Mouse (Mus musculus) MEL (cell line): ENCODE data around the gene Erlin1. TPM values are rescaled to one million over a fixed set of nuclear protein-coding genes. Genes with fewer than 3 reads are reported as not detected.

ENCODE experiments used
- DNase-seq: peaks from one replicate; pipeline ENCODE4 v3.0.0; 2011; ENCODE audit warnings: low read depth, low spot score
- H3K27ac ChIP-seq: 2 replicates; pipeline ENCODE4 v1.5.1; 2012; ENCODE audit warnings: low read depth, mild to moderate bottlenecking, control low read depth, low read length, moderate library complexity; ENCODE audit not compliant: control insufficient read depth
- H3K27me3 ChIP-seq, 2 experiments: fragments of 150-350 bp in 1 of 2; sonication (generic) in 1 of 2; 2 replicates each; pipeline ENCODE4 v1.6.1; 2012; ENCODE audit warnings: low read length in 2 of 2, mild to moderate bottlenecking in 2 of 2, improper control_type of control experiment in 1 of 2, moderate library complexity in 1 of 2; ENCODE audit not compliant: insufficient read depth in 2 of 2, control insufficient read depth in 1 of 2
- H3K36me3 ChIP-seq, 2 experiments: 2 replicates each; pipeline ENCODE4 v1.6.1; 2012 to 2014; ENCODE audit warnings: low read length in 2 of 2, improper control_type of control experiment in 1 of 2, inconsistent platforms in 1 of 2, mild to moderate bottlenecking in 1 of 2; ENCODE audit not compliant: insufficient read depth in 2 of 2, control insufficient read depth in 1 of 2
- H3K4me1 ChIP-seq, 2 experiments: fragments of 150-350 bp in 1 of 2; sonication (generic) in 1 of 2; 2 replicates each; pipeline ENCODE4 v1.6.1; 2012; ENCODE audit warnings: low read length in 2 of 2, improper control_type of control experiment in 1 of 2, mild to moderate bottlenecking in 1 of 2; ENCODE audit not compliant: insufficient read depth in 2 of 2, control insufficient read depth in 1 of 2
- H3K4me3 ChIP-seq, 2 experiments: fragments of 150-350 bp in 1 of 2; sonication (generic) in 1 of 2; 2 replicates each; pipeline ENCODE4 v1.5.1; 2012; ENCODE audit warnings: low read depth in 2 of 2, low read length in 2 of 2, mild to moderate bottlenecking in 2 of 2, moderate library complexity in 2 of 2, control low read depth in 1 of 2, improper control_type of control experiment in 1 of 2; ENCODE audit not compliant: control insufficient read depth in 1 of 2, insufficient read depth in 1 of 2
- H3K79me2 ChIP-seq: 2 replicates; pipeline ENCODE4 v1.6.1; 2012; ENCODE audit warnings: mild to moderate bottlenecking, low read length, moderate library complexity; ENCODE audit not compliant: control insufficient read depth, poor library complexity, insufficient read depth
- H3K9ac ChIP-seq: 2 replicates; pipeline ENCODE4 v1.6.1; 2012; ENCODE audit warnings: low read depth, mild to moderate bottlenecking, control low read depth, low read length, moderate library complexity; ENCODE audit not compliant: control insufficient read depth, poor library complexity, severe bottlenecking
- H3K9me3 ChIP-seq: fragments of 150-350 bp; sonication (generic); replicated peaks from 2 replicates; pipeline ENCODE4 v1.6.1; 2012; ENCODE audit warnings: mild to moderate bottlenecking, low read length, improper control_type of control experiment, moderate library complexity; ENCODE audit not compliant: insufficient read depth
- CHD1 ChIP-seq: IDR thresholded peaks from 2 replicates; pipeline ENCODE4 v1.6.1; 2012; ENCODE audit warnings: low read depth, mild to moderate bottlenecking, inconsistent platforms, low read length, improper control_type of control experiment
- HCFC1 ChIP-seq: IDR thresholded peaks from 2 replicates; pipeline ENCODE4 v1.6.1; 2012; ENCODE audit warnings: low read depth, mild to moderate bottlenecking, inconsistent platforms, low read length, improper control_type of control experiment, moderate library complexity
- MAFK ChIP-seq: IDR thresholded peaks from 2 replicates; pipeline ENCODE4 v1.6.1; 2011; ENCODE audit warnings: low read depth, mild to moderate bottlenecking, low read length, improper control_type of control experiment, borderline replicate concordance
- MAX ChIP-seq: IDR thresholded peaks from 2 replicates; pipeline ENCODE4 v1.6.1; 2011; ENCODE audit warnings: low read length, improper control_type of control experiment
- MAZ ChIP-seq: IDR thresholded peaks from 2 replicates; pipeline ENCODE4 v1.6.1; 2012; ENCODE audit warnings: low read depth, mild to moderate bottlenecking, inconsistent platforms, low read length, improper control_type of control experiment
- MEF2A ChIP-seq: IDR thresholded peaks from 2 replicates; pipeline ENCODE4 v1.6.1; 2014; ENCODE audit warnings: low read depth, mild to moderate bottlenecking, inconsistent platforms, low read length, improper control_type of control experiment; ENCODE audit not compliant: poor library complexity, insufficient replicate concordance, severe bottlenecking; ENCODE audit errors: extremely low read depth
- MXI1 ChIP-seq: IDR thresholded peaks from 2 replicates; pipeline ENCODE4 v1.6.1; 2011; ENCODE audit warnings: mild to moderate bottlenecking, low read depth, low read length, improper control_type of control experiment
- MYB ChIP-seq: IDR thresholded peaks from 2 replicates; pipeline ENCODE4 v1.6.1; 2011; ENCODE audit warnings: mild to moderate bottlenecking, low read depth, low read length, improper control_type of control experiment
- NRF1 ChIP-seq: IDR thresholded peaks from 2 replicates; pipeline ENCODE4 v1.6.1; 2014; ENCODE audit warnings: low read depth, mild to moderate bottlenecking, inconsistent platforms, low read length, improper control_type of control experiment, moderate library complexity; ENCODE audit not compliant: poor library complexity, insufficient read depth, severe bottlenecking
- POLR2AphosphoS5 ChIP-seq: IDR thresholded peaks from 2 replicates; pipeline ENCODE4 v1.6.1; 2012; ENCODE audit warnings: low read depth, borderline replicate concordance, mild to moderate bottlenecking, inconsistent platforms, low read length, moderate library complexity, mixed read lengths
- TBP ChIP-seq: IDR thresholded peaks from 2 replicates; pipeline ENCODE4 v1.8.0; 2011; ENCODE audit warnings: low read depth, low read length, improper control_type of control experiment
- USF1 ChIP-seq: IDR thresholded peaks from 2 replicates; pipeline ENCODE4 v1.6.1; 2014; ENCODE audit warnings: low read depth, mild to moderate bottlenecking, inconsistent platforms, low read length, improper control_type of control experiment, moderate library complexity
- USF2 ChIP-seq, 2 experiments: IDR thresholded peaks; 2 replicates each; pipeline ENCODE4 v1.6.1; 2011 to 2012; ENCODE audit warnings: improper control_type of control experiment in 2 of 2, low read length in 2 of 2, borderline replicate concordance in 1 of 2, inconsistent platforms in 1 of 2, low read depth in 1 of 2, mild to moderate bottlenecking in 1 of 2; ENCODE audit not compliant: insufficient read depth in 1 of 2
- ZKSCAN1 ChIP-seq: IDR thresholded peaks from 2 replicates; pipeline ENCODE4 v1.6.1; 2012; ENCODE audit warnings: low read depth, mild to moderate bottlenecking, inconsistent platforms, low read length, improper control_type of control experiment, moderate library complexity
- ZMIZ1 ChIP-seq: IDR thresholded peaks from 2 replicates; pipeline ENCODE4 v1.6.1; 2012; ENCODE audit warnings: low read depth, mild to moderate bottlenecking, inconsistent platforms, low read length, improper control_type of control experiment, moderate library complexity
- polyA plus RNA-seq, 2 experiments: library from polyadenylated mRNA; stranded (reverse) in 1 of 2; unstranded in 1 of 2; fragments of >175 nt in 1 of 2; fragments of >200 nt in 1 of 2; gene quantifications; 2 replicates each; pipeline versions ENCODE4 v1.2.1 to v1.2.4; 2012; ENCODE audit warnings: low replicate concordance in 2 of 2, low read depth in 1 of 2; ENCODE audit not compliant: insufficient read length in 2 of 2, insufficient read depth in 1 of 2, missing spikeins in 1 of 2
- total RNA-seq: library from RNA; depleted of rRNA; stranded (reverse); fragments of 300-350 nt; gene quantifications from 2 replicates; pipeline ENCODE4 v1.2.3, GENCODE M21; 2012

The Erlin1 gene
- total and polyA plus RNA-seq, 3 experiments = 25.0 to 108 (median 39.5) TPM

DNA sequence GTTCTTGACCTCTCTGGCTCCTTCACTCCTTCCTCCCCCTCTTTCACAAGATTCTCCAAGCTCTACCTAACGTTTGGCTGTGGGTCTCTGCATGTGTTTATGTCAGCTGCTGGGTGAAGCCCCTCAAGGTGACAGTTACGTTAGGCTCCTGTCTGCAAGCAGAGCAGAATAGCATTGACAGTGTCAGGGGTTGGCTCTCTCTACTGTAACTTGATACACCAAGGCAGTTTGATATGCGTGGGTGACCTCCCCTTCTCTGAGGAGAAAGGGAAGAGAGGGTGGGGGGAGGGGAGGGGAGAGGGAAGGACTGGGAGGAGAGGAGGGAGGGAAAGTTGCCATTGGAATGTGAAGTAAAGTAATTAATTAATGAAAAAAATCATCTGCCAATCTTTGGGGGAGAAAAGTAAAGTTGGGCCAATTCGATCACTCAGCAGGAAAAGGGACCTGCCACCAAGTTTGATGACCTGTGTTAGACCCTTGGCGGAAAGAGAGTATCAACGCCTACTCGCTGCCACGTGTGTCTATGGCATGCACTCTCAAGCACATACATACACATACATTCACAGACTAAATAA, 42.5 kb downstream of the Erlin1 start:
- H3K9me3 ChIP-seq = no peaks in the 10 kb centered on the region
- no peak overlapping the region for H3K27ac ChIP-seq
- H3K79me2 ChIP-seq = no peaks in the 10 kb centered on the region
- no peak overlapping the region for H3K4me3 ChIP-seq
- TF ChIP-seq MAFK (no peak), MYB (0 out of 2 replicates have a peak, but pooled peaks have one; percentile 6), MAZ (no peak), MEF2A (no peak), CHD1 (no peak), NRF1 (no peak), TBP (no peak)
- H3K36me3 ChIP-seq = no peaks in the 10 kb centered on the region
- peak; percentile 44 for DNase-seq
- H3K9ac ChIP-seq = no peak overlapping the region
- peaks cover 2 to 6% of the 10 kb centered on the region in 2 experiments; a peak in 3 of 4 replicates for H3K4me1 ChIP-seq
- no peaks in the 10 kb centered on the region for H3K27me3 ChIP-seq

DNA sequence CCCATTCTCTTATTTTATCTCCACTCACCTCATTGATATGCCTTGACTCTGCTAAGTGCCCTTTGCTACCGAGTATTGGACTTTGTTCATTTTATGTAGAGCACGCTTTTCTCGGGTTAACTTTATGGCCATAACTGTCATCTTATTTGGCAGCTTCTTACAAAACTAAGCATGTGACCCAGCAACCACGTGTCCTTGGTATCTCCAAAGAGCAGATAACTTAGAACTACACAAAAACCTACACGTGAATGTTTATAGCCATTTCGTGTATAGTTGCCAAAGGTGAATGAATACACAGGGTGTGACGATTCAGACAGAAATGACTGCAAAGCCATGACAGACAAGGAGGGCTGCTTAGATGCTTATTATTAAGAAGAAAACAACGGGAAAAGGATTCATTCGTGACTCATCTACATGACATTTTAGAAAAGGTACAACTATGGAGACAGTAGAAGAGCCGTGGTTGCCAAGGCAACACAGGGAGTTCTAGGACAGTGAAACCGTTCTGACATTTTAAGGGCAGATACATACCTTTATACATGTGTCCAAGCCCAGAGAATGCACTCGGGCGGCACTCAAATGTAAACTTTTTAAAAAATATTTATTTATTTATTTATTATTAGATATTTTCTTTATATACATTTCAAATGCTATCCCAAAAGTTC, 44.5 kb downstream of the Erlin1 start:
- H3K4me1 ChIP-seq = peaks cover 2 to 6% of the 10 kb centered on the region in 2 experiments; a peak in 3 of 4 replicates
- no peak overlapping the region for H3K9ac ChIP-seq
- no peaks in the 10 kb centered on the region for H3K79me2 ChIP-seq
- H3K27me3 ChIP-seq = no peaks in the 10 kb centered on the region
- no peaks in the 10 kb centered on the region for H3K9me3 ChIP-seq
- H3K4me3 ChIP-seq = no peak overlapping the region
- TF ChIP-seq ZMIZ1 = no peak
- TF ChIP-seq ZKSCAN1 = no peak
- peak in 1 of 2 experiments; percentile 75; a peak in 1 of 4 replicates for TF ChIP-seq USF2 (IDR thresholded peaks at IDR 0.05; ENCODE audit: borderline replicate concordance in 1 of 2, insufficient read depth in 1 of 2, low read depth in 1 of 2, low read length in 2 of 2)
- peak; percentile 61; the same call in 1 of the 2 replicates for TF ChIP-seq MXI1
- no peak for TF ChIP-seq POLR2AphosphoS5
- TF ChIP-seq USF1 = peak; percentile 86
- peak; percentile 84 for TF ChIP-seq MAX
- no peak for TF ChIP-seq HCFC1
- DNase-seq = peak; percentile 24
- H3K36me3 ChIP-seq = no peaks in the 10 kb centered on the region
- H3K27ac ChIP-seq = no peak overlapping the region
